Mouse (Mus musculus) megakaryocyte progenitor cell, adult 5-6 weeks (primary cell): ENCODE results near the gene Lhfpl1. TPM values are rescaled to one million over a fixed set of nuclear protein-coding genes. Genes with fewer than 3 reads are reported as not detected.
"Not testable (repeated sequence)": the region's sequence is repeated elsewhere in the genome, so short reads cannot be mapped to it uniquely, and the experiment has no call there.

ENCODE experiments used
- ATAC-seq: replicated peaks from 2 replicates; pipeline ENCODE4 v1.8.0; 2016; ENCODE audit warnings: mild to moderate bottlenecking, moderate TSS enrichment, inconsistent platforms; ENCODE audit not compliant: poor library complexity
- total RNA-seq, 2 experiments: library from RNA; stranded (forward) in 1 of 2; stranded (reverse) in 1 of 2; fragments of 157-497, 149-512 nt in 1 of 2; fragments of 200-1000 nt in 1 of 2; gene quantifications; 2 replicates each; pipeline versions ENCODE4 v1.2.3 to v1.2.4; 2015 to 2017

Gene Lhfpl1
- total RNA-seq (2015) (not detected in 2 replicates), total RNA-seq (2017) (not detected in 2 replicates)

DNA sequence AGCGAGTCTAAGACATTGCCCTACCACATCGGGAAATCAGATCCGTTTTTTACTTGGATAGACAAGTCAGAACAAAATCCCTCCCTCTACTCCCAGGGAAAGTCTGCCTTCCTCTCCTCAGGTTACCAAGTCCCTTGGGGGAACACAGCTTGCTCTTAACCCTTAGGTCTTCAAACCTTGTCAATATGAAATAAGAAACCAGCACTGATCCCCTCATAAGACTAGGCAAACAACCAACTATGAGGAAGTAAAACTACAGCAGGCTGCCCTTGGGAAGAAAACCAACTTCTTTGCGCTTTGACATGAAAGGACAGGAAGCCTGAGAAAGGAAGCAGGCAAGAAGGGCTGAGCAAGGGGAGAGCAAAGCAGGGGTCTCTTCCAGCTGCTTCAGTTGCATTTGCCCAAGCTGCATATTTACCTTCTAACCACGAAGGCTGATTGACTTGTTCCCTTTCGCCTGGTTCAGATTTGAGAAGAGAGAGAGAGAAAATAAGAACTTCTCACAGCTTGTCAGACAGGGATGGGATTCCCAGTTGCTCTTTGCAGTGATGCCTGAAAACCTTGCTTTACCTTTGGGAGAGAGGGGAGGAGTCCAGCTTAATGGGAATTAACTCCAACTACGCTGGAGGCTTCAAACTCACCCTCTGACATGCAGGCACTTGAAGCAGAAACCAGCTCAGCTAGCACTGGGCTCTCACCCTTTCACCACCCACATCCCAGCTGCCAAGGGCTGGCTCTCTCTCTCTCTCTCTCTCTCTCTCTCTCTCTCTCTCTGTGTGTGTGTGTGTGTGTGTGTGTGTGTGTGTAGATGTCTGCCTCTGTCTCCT lies at the start of gene Lhfpl1:
Gene Lhfpl1 (minus strand): TSS at position 713 of the 827 bp plus-strand sequence.
- peak; percentile 72 for ATAC-seq

- ATAC-seq: peak; percentile 80
These were observed 22.9 kb upstream of the Lhfpl1 start for GRCm38 (mm10) chrX:145371839-145372238.

GRCm38 (mm10) chrX:145362527-145362926 lies 13.6 kb upstream of the Lhfpl1 start:
- ATAC-seq: peak; percentile 79

- peak; percentile 77 for ATAC-seq
These were observed 6.5 kb downstream of the Lhfpl1 start for GRCm38 (mm10) chrX:145342402-145342801.

DNA sequence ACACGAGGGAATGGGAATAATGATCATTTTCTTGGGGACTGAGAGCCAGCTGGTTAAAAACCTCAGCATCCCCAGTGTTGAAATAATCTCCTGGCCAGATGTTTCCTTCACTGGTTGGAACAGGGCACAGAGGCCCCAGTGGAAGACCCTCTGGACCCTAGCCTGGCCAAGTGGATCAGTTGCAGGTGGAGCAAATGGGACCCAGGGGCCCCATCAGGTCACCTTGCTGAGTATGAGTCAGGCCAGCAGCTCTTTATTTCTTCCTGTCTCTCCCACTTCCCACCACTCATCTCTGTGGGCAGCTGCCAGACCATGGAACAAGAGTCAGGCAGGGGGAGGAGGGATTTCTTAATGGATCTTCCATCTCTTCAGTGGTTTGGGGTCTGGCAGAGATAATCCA lies 12.7 kb downstream of the Lhfpl1 start:
- ATAC-seq: no peak

GRCm38 (mm10) chrX:145308555-145308954 lies 40.3 kb downstream of the Lhfpl1 start:
- no peak; the same call in 1 of the 2 replicates for ATAC-seq

DNA sequence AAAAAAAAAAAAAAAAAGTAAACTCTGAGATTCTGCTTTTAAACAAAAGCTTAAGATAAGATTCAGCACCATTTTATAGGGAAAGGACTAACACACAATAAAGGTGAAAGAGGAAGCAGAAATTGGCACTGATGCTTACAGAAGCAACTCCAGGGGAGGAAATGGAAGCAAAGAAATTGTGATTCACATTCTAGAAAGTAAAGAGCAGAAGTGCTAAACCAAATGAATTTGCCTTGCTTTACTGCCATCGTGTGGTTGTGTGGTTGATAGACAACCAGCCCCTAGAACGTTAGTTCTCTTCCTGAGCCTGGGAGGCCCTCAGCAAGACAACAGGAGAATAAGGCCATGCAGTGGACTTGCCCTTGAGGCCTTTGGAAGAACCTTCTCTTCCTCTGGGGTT lies 41.7 kb downstream of the Lhfpl1 start:
- ATAC-seq: peak; percentile 97

GRCm38 (mm10) chrX:145300232-145300631 lies 48.7 kb downstream of the Lhfpl1 start:
- not testable (repeated sequence) for ATAC-seq

DNA sequence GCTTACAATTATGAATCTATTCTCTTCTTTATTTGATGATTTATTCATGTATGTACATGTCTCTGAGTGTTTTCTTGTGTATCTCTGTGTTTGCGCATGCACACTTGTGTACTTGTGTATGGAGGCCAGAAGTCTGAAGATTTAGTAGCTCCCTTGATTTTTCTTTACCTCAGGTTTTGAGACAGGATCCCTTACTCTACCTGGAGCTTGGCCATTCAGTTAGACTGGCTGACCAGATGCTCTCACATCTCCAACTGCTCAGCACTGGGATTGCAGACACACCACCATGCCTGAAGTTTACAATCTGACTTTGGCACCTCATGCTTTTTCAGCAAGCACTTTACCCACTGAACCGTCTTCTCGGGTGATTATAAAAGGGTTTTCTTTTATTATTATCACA lies 76.7 kb downstream of the Lhfpl1 start:
- no peak for ATAC-seq

GRCm38 (mm10) chrX:145271768-145272167 lies 77.1 kb downstream of the Lhfpl1 start:
- no peak for ATAC-seq

DNA sequence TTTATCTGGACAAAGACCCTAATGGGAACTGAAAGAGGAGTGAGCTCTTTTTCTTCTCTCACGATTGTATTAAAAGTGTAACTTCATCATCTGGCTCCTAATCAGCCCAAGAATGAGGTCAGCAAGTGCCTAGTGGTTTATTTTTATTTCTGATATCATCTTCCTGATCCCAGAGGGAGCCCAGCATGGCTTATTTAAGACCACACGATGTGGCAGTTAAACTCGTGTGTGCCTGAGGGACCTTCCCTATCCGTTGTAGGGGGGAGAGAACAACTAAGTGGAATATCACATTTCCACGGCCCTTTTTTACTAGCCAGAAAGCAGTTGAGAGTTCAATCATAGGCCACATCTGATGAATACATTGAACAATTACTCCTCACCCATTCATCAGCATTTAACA lies 87.1 kb downstream of the Lhfpl1 start:
- ATAC-seq: no peak

Other genes with a start within 250 kb of the Lhfpl1 start
- 7.9 and 10.9 TPM in 2 replicates for gene Amot, start 156.1 kb upstream of the Lhfpl1 start, total RNA-seq (2015)
- gene Amot, start 156.1 kb upstream of the Lhfpl1 start, total RNA-seq (2017): 7.6 and 8.7 TPM in 2 replicates